Mouse (Mus musculus): ENCODE measurements around the gene Rcc1l. TPM values are rescaled to one million over a fixed set of nuclear protein-coding genes. Genes with fewer than 3 reads are reported as not detected.

The Rcc1l gene
- polyA plus RNA-seq (2015; fragmentation: Nextera tagmentation; extraction: Ambion mirVana), result 10.2 and 10.8 TPM in 2 replicates

- ATAC-seq (peak; percentile 91), DNase-seq (peak; percentile 87)
- TF ChIP-seq EP300 (IDR thresholded peaks at IDR 0.05; ENCODE audit: low read depth) (no peak), CTCF (IDR thresholded peaks at IDR 0.05; ENCODE audit: low read depth) (no peak)
- under 1% methylated on average over 72 of the region's 72 CpGs for WGBS (ENCODE audit: insufficient replicate concordance)
- Histone ChIP-seq H3K4me2 (ENCODE audit: low read depth, low read length) (peak within 1 kb of the TSS; percentile 93), H3K27ac (ENCODE audit: low read depth) (peak within 1 kb of the TSS; percentile 88), H3K4me1 (ENCODE audit: insufficient read depth) (peaks cover 12% of the 10 kb centered on the region), H3K27me3 (ENCODE audit: insufficient read depth, low read length) (no peaks in the 10 kb centered on the region), H3K9ac (replicated peaks) (peak within 1 kb of the TSS; percentile 79), H3K4me3 (ENCODE audit: low read depth, low read length) (peak within 1 kb of the TSS; percentile 98), H3K9me3 (ENCODE audit: low read length) (no peaks in the 10 kb centered on the region), H3K36me3 (replicated peaks; ENCODE audit: insufficient read depth, low read length) (peaks cover 4% of the 10 kb centered on the region; the same call in 1 of the 2 replicates)
Measured at GRCm38 (mm10) chr5:134176169-134176881, at the start of gene Rcc1l. Gene Rcc1l (minus strand): TSS chr5:134176774.

DNA sequence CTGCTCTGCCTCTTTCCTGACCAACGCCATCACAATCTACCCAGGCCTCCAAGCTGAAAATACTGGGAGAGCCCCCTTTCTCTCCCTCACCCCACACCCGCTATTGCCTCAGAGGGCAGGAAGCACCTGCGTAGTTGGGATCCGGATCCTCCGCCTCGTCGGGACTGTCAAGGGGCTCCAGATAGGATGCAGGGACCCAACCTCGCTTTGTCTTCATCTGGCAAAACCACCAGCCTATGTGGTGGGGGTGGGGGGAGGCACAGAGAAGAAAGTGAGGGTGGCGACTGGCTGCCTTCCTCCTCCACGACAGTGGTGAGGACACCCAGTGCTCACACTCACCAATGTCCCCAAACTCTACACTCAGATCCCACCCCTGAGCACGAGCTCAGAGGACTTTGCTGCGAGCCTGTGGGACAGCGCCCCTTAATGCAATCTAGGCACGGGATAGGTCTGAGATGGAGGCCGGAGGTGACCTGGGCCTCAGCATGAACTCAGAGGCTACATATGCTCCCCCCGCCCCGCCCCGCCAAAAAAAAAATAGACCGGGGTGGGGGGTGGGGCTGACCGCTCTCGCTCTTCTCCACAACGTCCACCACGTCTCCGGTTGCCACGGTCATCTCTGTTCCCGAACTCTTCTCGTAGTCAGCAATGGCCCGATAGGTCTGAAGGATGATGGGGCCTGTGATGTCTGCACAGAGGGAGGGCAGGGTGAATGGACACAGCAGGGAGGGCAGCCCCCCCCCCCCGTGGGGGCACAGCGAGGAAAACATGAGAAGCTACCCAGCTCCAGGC lies 48.7 kb upstream of the Rcc1l start:
- Histone ChIP-seq H3K36me3 (replicated peaks; ENCODE audit: insufficient read depth, low read length) (peaks cover 14% of the 10 kb centered on the region), H3K4me3 (ENCODE audit: low read depth, low read length) (peak overlapping the region; percentile 21), H3K4me2 (ENCODE audit: low read depth, low read length) (peak overlapping the region; percentile 45), H3K4me1 (ENCODE audit: insufficient read depth) (peaks cover 10% of the 10 kb centered on the region), H3K9ac (replicated peaks) (no peak overlapping the region), H3K27me3 (ENCODE audit: insufficient read depth, low read length) (peaks cover 7% of the 10 kb centered on the region; the same call in 1 of the 2 replicates), H3K27ac (ENCODE audit: low read depth) (no peak overlapping the region), H3K9me3 (ENCODE audit: low read length) (no peaks in the 10 kb centered on the region)
- no peak for ATAC-seq
- TF ChIP-seq CTCF (IDR thresholded peaks at IDR 0.05; ENCODE audit: low read depth), result no peak
- no peak for TF ChIP-seq EP300 (IDR thresholded peaks at IDR 0.05; ENCODE audit: low read depth)
- 59% methylated on average over 30 of the region's 30 CpGs for WGBS (ENCODE audit: insufficient replicate concordance)
- DNase-seq, result no peak

DNA sequence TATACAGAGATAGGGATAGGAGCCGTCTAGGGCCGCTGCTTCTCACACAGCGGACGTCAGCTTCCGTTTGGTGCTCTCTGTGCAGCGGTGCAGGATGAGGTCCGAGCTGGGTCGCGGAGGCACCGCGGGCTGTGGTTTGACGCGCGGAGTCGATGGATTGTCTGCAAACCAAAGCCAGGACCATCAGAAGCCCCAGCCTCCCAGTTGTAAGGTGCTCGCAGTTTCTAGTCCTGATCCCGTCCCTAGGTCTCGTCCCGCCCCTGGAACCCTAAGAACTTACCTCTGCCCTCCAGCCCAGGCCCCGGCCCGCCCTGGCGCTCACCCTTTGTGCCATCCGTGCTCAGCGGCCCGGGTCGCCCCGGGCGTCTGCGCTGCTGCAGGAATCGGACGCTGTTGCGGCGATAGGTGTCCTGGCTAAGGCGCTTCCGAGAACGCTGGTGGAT lies 45.2 kb upstream of the Rcc1l start:
- Histone ChIP-seq H3K27me3 (ENCODE audit: insufficient read depth, low read length) (peaks cover 7% of the 10 kb centered on the region; the same call in 1 of the 2 replicates), H3K9me3 (ENCODE audit: low read length) (no peaks in the 10 kb centered on the region; the same call in 1 of the 2 replicates), H3K4me2 (ENCODE audit: low read depth, low read length) (peak overlapping the region; percentile 65), H3K4me1 (ENCODE audit: insufficient read depth) (peaks cover 10% of the 10 kb centered on the region), H3K27ac (ENCODE audit: low read depth) (no peak overlapping the region), H3K9ac (replicated peaks) (peak overlapping the region; percentile 41; the same call in 1 of the 2 replicates), H3K36me3 (replicated peaks; ENCODE audit: insufficient read depth, low read length) (peaks cover 14% of the 10 kb centered on the region), H3K4me3 (ENCODE audit: low read depth, low read length) (peak overlapping the region; percentile 30)
- 20% methylated on average over 36 of the region's 36 CpGs for WGBS (ENCODE audit: insufficient replicate concordance)
- peak; percentile 35; the same call in 1 of the 2 replicates for ATAC-seq
- no peak for DNase-seq
- TF ChIP-seq EP300 (IDR thresholded peaks at IDR 0.05; ENCODE audit: low read depth) (no peak), CTCF (IDR thresholded peaks at IDR 0.05; ENCODE audit: low read depth) (no peak)

DNA sequence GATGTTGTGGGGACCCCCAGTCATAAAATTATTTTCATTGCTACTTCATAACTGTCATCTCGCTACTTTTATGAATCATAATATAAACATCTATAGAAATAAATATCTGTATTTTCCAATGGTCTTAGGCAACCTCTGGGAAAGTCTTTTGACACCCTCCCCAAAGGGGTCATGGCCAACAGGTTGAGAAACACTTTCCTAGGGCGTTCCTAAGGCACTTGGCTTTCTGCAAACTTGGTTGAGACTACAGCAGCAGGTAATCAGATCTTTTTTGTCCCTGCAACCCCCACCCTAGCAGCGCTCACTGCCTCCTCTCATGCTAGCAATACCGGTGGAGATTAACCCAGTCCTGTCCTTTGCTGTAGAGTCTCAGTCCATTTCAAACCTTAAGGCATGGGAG lies 44.7 kb upstream of the Rcc1l start:
- peaks cover 14% of the 10 kb centered on the region for H3K36me3 ChIP-seq (replicated peaks; ENCODE audit: insufficient read depth, low read length)
- peaks cover 7% of the 10 kb centered on the region; the same call in 1 of the 2 replicates for H3K27me3 ChIP-seq (ENCODE audit: insufficient read depth, low read length)
- H3K4me2 ChIP-seq (ENCODE audit: low read depth, low read length), result 0 out of 2 replicates have a peak overlapping the region, but pooled peaks have one; percentile 65
- no peak for TF ChIP-seq CTCF (IDR thresholded peaks at IDR 0.05; ENCODE audit: low read depth)
- no peak for TF ChIP-seq EP300 (IDR thresholded peaks at IDR 0.05; ENCODE audit: low read depth)
- H3K4me3 ChIP-seq (ENCODE audit: low read depth, low read length), result peak overlapping the region; percentile 30
- H3K9me3 ChIP-seq (ENCODE audit: low read length), result no peaks in the 10 kb centered on the region; the same call in 1 of the 2 replicates
- no peak overlapping the region for H3K9ac ChIP-seq (replicated peaks)
- DNase-seq (no peak), ATAC-seq (no peak)
- H3K4me1 ChIP-seq (ENCODE audit: insufficient read depth), result peaks cover 10% of the 10 kb centered on the region
- no peak overlapping the region for H3K27ac ChIP-seq (ENCODE audit: low read depth)
- WGBS (ENCODE audit: insufficient replicate concordance), result 41% methylated on average over 4 of the region's 4 CpGs

DNA sequence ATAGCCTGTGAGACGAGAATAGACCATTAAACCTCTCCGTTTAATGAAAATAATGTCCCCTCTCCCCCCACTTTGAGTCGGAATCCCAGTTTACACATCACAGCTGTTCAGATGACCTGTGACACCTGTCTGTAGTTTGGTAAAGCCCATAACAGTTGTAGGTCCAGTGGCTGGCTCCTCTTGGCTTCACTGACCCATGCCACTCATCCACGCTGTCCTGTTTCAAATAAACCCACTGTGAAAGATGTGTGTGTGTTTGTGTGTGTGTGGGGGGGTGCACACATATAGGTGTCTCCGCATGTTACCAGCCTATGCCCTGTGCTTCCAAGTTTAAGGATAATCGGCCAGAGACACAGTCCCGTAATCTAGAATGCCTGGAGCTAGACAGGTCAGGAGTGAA lies 41.3 kb upstream of the Rcc1l start:
- H3K27ac ChIP-seq (ENCODE audit: low read depth), result no peak overlapping the region
- H3K4me2 ChIP-seq (ENCODE audit: low read depth, low read length), result no peak overlapping the region
- TF ChIP-seq EP300 (IDR thresholded peaks at IDR 0.05; ENCODE audit: low read depth), result no peak
- no peak for TF ChIP-seq CTCF (IDR thresholded peaks at IDR 0.05; ENCODE audit: low read depth)
- DNase-seq, result no peak
- no peaks in the 10 kb centered on the region; the same call in 1 of the 2 replicates for H3K9me3 ChIP-seq (ENCODE audit: low read length)
- peaks cover 7% of the 10 kb centered on the region; the same call in 1 of the 2 replicates for H3K27me3 ChIP-seq (ENCODE audit: insufficient read depth, low read length)
- WGBS (ENCODE audit: insufficient replicate concordance), result 78% methylated on average over 7 of the region's 7 CpGs
- H3K4me1 ChIP-seq (ENCODE audit: insufficient read depth), result peaks cover 14% of the 10 kb centered on the region
- no peak overlapping the region for H3K9ac ChIP-seq (replicated peaks)
- H3K4me3 ChIP-seq (ENCODE audit: low read depth, low read length), result no peak overlapping the region
- ATAC-seq, result no peak
- peaks cover 14% of the 10 kb centered on the region for H3K36me3 ChIP-seq (replicated peaks; ENCODE audit: insufficient read depth, low read length)
